Mouse (Mus musculus) lung, adult 2 months (tissue): ENCODE measurements around the gene Camkk1. TPM values are rescaled to one million over a fixed set of nuclear protein-coding genes. Genes with fewer than 3 reads are reported as not detected.
A peak's percentile ranks its signal among the peaks of the same experiment; 100 is the strongest.

Experiments used
- DNase-seq: peaks from one replicate; pipeline ENCODE4 v3.0.0; 2022
- H3K4me1 ChIP-seq: fragments of 200-500 bp; 2 replicates; pipeline ENCODE4 v1.6.1; 2011; ENCODE audit warnings: low read length; ENCODE audit not compliant: control insufficient read depth, insufficient read depth
- H3K4me3 ChIP-seq: fragments of 200-500 bp; replicated peaks from 2 replicates; pipeline ENCODE3; 2011; ENCODE audit warnings: low read depth, mild to moderate bottlenecking, control low read depth, low read length; ENCODE audit errors: extremely low read depth
- CTCF ChIP-seq: fragments of 200-500 bp; IDR thresholded peaks from 2 replicates; pipeline ENCODE4 v1.5.1; 2011; ENCODE audit warnings: mild to moderate bottlenecking, low read length, control low read depth; ENCODE audit not compliant: insufficient read depth
- POLR2A ChIP-seq: fragments of 200-500 bp; IDR thresholded peaks from 2 replicates; pipeline ENCODE4 v1.6.1; 2011; ENCODE audit warnings: low read depth, mild to moderate bottlenecking, control low read depth, low read length, borderline replicate concordance; ENCODE audit errors: extremely low read depth
- WGBS: fragments of 180-500 bp; shearing (Covaris S2); methylation state at CpG from one replicate; pipeline ENCODE4 v1.1.7; 2018; 5-methylcytosine and 5-hydroxymethylcytosine counted together
- polyA plus RNA-seq: library from polyadenylated mRNA; depleted of rRNA; stranded (reverse); fragments of >200 nt; gene quantifications from 2 replicates; pipeline ENCODE4 v1.2.3, GENCODE M21; 2012

The Camkk1 gene
- polyA plus RNA-seq, 1 experiment, result 9.3 TPM

- TF ChIP-seq POLR2A (no peak), CTCF (no peak)
- 68% methylated on average over 13 of the region's 13 CpGs for WGBS
- Histone ChIP-seq H3K4me3 (no peak overlapping the region), H3K4me1 (no peaks in the 10 kb centered on the region)
- DNase-seq, result no peak
Observed at GRCm38 (mm10) chr11:73009531-73010274, 9.1 kb upstream of the Camkk1 start.

GRCm38 (mm10) chr11:73013981-73014380 is 4.8 kb upstream of the Camkk1 start:
- WGBS, result 74% methylated on average over 5 of the region's 5 CpGs
- TF ChIP-seq CTCF, result no peak
- TF ChIP-seq POLR2A, result no peak
- Histone ChIP-seq H3K4me3 (no peak overlapping the region), H3K4me1 (peaks cover 5% of the 10 kb centered on the region)
- DNase-seq, result peak; percentile 37

GRCm38 (mm10) chr11:73014831-73015344 is 3.9 kb upstream of the Camkk1 start:
- 80% methylated on average over 4 of the region's 4 CpGs for WGBS
- Histone ChIP-seq H3K4me3 (no peak overlapping the region), H3K4me1 (peaks cover 10% of the 10 kb centered on the region)
- DNase-seq, result no peak
- TF ChIP-seq CTCF, result no peak
- no peak for TF ChIP-seq POLR2A

GRCm38 (mm10) chr11:73015391-73016102 is 3.3 kb upstream of the Camkk1 start:
- peak; percentile 46 for DNase-seq
- TF ChIP-seq POLR2A, result no peak
- TF ChIP-seq CTCF, result no peak
- Histone ChIP-seq H3K4me3 (no peak overlapping the region), H3K4me1 (peaks cover 10% of the 10 kb centered on the region)
- 35% methylated on average over 5 of the region's 5 CpGs for WGBS

DNA sequence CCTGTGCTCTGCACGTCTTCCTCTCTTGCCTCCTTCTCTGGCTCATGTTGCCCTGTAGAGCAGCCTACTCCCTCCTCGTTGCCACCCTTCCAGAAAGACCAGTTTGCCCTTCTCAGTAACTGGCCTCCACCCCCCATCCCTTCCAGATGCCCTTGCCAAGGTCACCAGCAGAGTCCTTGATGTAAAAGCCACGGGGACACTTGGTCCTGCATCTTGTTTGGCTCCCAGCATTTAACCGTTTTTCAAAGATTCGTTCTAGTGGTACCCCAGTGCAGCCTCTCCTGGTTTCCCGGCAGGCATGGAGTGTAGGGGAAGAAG is 2.7 kb upstream of the Camkk1 start:
- TF ChIP-seq POLR2A, result no peak
- no peak overlapping the region for H3K4me3 ChIP-seq
- 55% methylated on average over 6 of the region's 6 CpGs for WGBS
- peak; percentile 32 for DNase-seq
- H3K4me1 ChIP-seq, result peaks cover 10% of the 10 kb centered on the region

DNA sequence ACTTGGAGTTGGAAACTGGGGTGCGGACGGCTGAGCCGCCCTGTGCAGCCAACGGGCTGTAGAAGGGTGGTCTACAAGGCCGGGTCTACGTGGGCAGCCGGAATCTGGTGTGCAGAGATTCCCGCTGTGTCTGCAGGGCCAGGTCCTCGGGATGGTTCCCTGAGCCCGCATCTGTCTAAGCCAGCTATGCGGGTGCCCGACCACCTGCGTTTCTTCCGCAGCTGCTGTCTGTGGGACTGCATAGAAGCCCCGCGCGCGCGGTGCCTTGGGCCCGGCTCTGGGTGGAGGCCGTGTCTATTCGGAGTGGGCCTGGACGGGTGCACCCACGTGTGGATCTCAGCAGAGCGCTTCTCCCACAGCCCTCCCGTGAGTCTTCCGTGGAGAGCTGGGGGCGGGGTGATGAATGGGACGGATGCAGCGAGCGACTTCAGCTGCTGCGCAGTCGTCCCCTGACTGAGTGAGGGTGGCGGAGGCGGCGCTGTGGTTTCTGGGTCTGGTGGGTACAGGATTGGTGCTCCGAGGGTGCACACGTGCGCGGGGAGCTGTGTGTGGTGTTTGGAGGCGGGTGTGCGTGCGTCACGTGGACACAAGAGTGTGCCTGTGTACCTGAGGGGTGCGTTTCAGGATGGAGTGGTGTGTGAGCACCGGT is 463 bp downstream of the Camkk1 start:
- Histone ChIP-seq H3K4me3 (peak overlapping the region; percentile 72), H3K4me1 (peaks cover 12% of the 10 kb centered on the region)
- peak; percentile 57 for DNase-seq
- 2% methylated on average over 46 of the region's 46 CpGs for WGBS
- no peak for TF ChIP-seq CTCF
- TF ChIP-seq POLR2A, result no peak

GRCm38 (mm10) chr11:73020953-73021800 is 2.4 kb downstream of the Camkk1 start:
- Histone ChIP-seq H3K4me1 (peaks cover 14% of the 10 kb centered on the region), H3K4me3 (no peak overlapping the region)
- no peak for DNase-seq
- WGBS, result 72% methylated on average over 7 of the region's 7 CpGs
- no peak for TF ChIP-seq CTCF
- no peak for TF ChIP-seq POLR2A

GRCm38 (mm10) chr11:73023099-73023498 is 4.3 kb downstream of the Camkk1 start:
- Histone ChIP-seq H3K4me1 (peaks cover 19% of the 10 kb centered on the region), H3K4me3 (no peak overlapping the region)
- DNase-seq, result peak; percentile 39
- WGBS, result 60% methylated on average over 9 of the region's 9 CpGs
- TF ChIP-seq CTCF, result no peak
- no peak for TF ChIP-seq POLR2A

DNA sequence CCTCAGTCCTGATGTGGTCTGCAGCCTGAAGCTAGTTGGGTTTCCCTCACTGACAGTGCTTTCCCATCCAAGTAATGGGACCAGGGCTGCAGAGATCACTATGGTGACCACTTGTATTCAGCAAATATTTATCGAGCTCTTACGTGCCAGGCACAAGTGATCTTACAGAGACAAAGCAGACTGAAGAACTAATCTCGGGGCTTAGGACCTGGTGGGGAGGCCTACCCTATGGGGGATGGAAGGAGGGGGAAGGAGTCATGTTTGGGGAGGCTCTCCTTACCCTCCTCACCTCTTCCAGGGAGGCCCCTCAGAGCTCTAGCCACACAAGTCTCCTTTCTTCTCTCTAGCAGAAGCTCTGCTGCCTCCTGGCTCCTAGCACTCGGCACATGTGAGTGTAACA is 5.0 kb downstream of the Camkk1 start:
- 52% methylated on average over 4 of the region's 4 CpGs for whole genome bisulfite sequencing
- Histone ChIP-seq H3K4me3 (no peak overlapping the region), H3K4me1 (peaks cover 19% of the 10 kb centered on the region)
- TF ChIP-seq POLR2A (no peak), CTCF (no peak)
- peak; percentile 44 for DNase-seq
